Mouse (Mus musculus): ENCODE results near the gene Crtac1.

Gene Crtac1

GRCm38 (mm10) chr19:42325894-42326293 lies 105.7 kb downstream of the Crtac1 start:
- DNase-seq (ENCODE audit: low spot score): peak; percentile 73

GRCm38 (mm10) chr19:42322357-42323090 lies 109.1 kb downstream of the Crtac1 start:
- DNase-seq (ENCODE audit: low spot score): no peak

GRCm38 (mm10) chr19:42321936-42322335 lies 109.6 kb downstream of the Crtac1 start:
- no peak for DNase-seq (ENCODE audit: low spot score)

GRCm38 (mm10) chr19:42317648-42318425 lies 113.7 kb downstream of the Crtac1 start:
- DNase-seq (ENCODE audit: low spot score): peak; percentile 67

GRCm38 (mm10) chr19:42316998-42317397 lies 114.6 kb downstream of the Crtac1 start:
- no peak for DNase-seq (ENCODE audit: low spot score)

- peak; percentile 51 for DNase-seq (ENCODE audit: low spot score)
Measured at GRCm38 (mm10) chr19:42316525-42316924, 115.1 kb downstream of the Crtac1 start.

GRCm38 (mm10) chr19:42315914-42316313 lies 115.7 kb downstream of the Crtac1 start:
- peak; percentile 81 for DNase-seq (ENCODE audit: low spot score)

- DNase-seq (ENCODE audit: low spot score): no peak
Measured at GRCm38 (mm10) chr19:42315070-42315679, 116.4 kb downstream of the Crtac1 start.

- no peak for DNase-seq (ENCODE audit: low spot score)
Measured at GRCm38 (mm10) chr19:42312191-42312590, 119.4 kb downstream of the Crtac1 start.

GRCm38 (mm10) chr19:42311332-42311731 lies 120.3 kb downstream of the Crtac1 start:
- DNase-seq (ENCODE audit: low spot score): no peak

GRCm38 (mm10) chr19:42308931-42309330 lies 122.7 kb downstream of the Crtac1 start:
- DNase-seq (ENCODE audit: low spot score): no peak

- peak; percentile 33 for DNase-seq (ENCODE audit: low spot score)
Measured at GRCm38 (mm10) chr19:42307019-42307418, 124.6 kb downstream of the Crtac1 start.

- DNase-seq (ENCODE audit: low spot score): no peak
Measured at GRCm38 (mm10) chr19:42306202-42306601, 125.4 kb downstream of the Crtac1 start.

GRCm38 (mm10) chr19:42305746-42306145 lies 125.8 kb downstream of the Crtac1 start:
- DNase-seq (ENCODE audit: low spot score): no peak

GRCm38 (mm10) chr19:42304506-42304905 lies 127.1 kb downstream of the Crtac1 start:
- no peak for DNase-seq (ENCODE audit: low spot score)

- DNase-seq (ENCODE audit: low spot score): no peak
Measured at GRCm38 (mm10) chr19:42303210-42303813, 128.3 kb downstream of the Crtac1 start.

GRCm38 (mm10) chr19:42293216-42293615 lies 138.4 kb downstream of the Crtac1 start:
- DNase-seq (ENCODE audit: low spot score): no peak

GRCm38 (mm10) chr19:42292106-42292505 lies 139.5 kb downstream of the Crtac1 start:
- DNase-seq (ENCODE audit: low spot score): no peak

- no peak for DNase-seq (ENCODE audit: low spot score)
Measured at GRCm38 (mm10) chr19:42290954-42291661, 140.5 kb downstream of the Crtac1 start.

- no peak for DNase-seq (ENCODE audit: low spot score)
Measured at GRCm38 (mm10) chr19:42288361-42288760, 143.2 kb downstream of the Crtac1 start.

GRCm38 (mm10) chr19:42284178-42284577 lies 147.4 kb downstream of the Crtac1 start:
- no peak for DNase-seq (ENCODE audit: low spot score)

- no peak for DNase-seq (ENCODE audit: low spot score)
Measured at GRCm38 (mm10) chr19:42279611-42280010, 152.0 kb downstream of the Crtac1 start.
